Mouse (Mus musculus): ENCODE results near the gene Cyp2b10. TPM values are rescaled to one million over a fixed set of nuclear protein-coding genes. Genes with fewer than 3 reads are reported as not detected.

Gene Cyp2b10
- not detected in 2 replicates for polyA plus RNA-seq (2014; fragmentation: Nextera tagmentation; extraction: Ambion mirVana)

DNA sequence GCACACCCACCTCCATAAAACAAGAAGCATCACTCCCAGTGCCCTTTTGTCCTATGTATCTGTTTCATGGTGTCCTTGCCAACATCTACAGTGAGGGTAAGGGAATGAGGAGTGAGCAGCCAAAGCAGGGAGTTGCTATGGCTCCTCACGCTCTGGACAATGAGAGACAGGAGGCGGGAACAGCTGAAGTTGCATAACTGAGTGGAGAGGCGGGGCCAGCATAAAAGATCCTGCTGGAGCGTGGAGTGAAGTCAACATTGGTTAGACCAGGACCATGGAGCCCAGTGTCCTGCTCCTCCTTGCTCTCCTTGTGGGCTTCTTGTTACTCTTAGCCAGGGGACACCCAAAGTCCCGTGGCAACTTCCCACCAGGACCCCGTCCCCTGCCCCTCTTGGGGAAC is at the start of gene Cyp2b10:
Gene Cyp2b10 (plus strand): TSS at position 210 of the 400 bp plus-strand sequence.
- H3K4me1 ChIP-seq (ENCODE audit: control insufficient read depth, insufficient read depth, low read length) = no peaks in the 10 kb centered on the region
- DNase-seq (ENCODE audit: low spot score, missing footprints) = no peak
- H3K36me3 ChIP-seq (ENCODE audit: control insufficient read depth, insufficient read depth, low read length) = no peaks in the 10 kb centered on the region
- H3K27ac ChIP-seq (ENCODE audit: low read depth, low read length) = no peak within 1 kb of the TSS
- no peaks in the 10 kb centered on the region for H3K27me3 ChIP-seq (ENCODE audit: control insufficient read depth, insufficient read depth, low read length)
- no peak for ATAC-seq (ENCODE audit: low FRiP score)
- no peak within 1 kb of the TSS for H3K4me2 ChIP-seq
- no peaks in the 10 kb centered on the region; the same call in 1 of the 2 replicates for H3K9me3 ChIP-seq (ENCODE audit: control insufficient read depth, low read length)
- 79% methylated on average over 6 of the region's 6 CpGs for WGBS
- H3K9ac ChIP-seq (ENCODE audit: low read length) = no peak within 1 kb of the TSS
- H3K4me3 ChIP-seq (ENCODE audit: low read depth, low read length) = no peak within 1 kb of the TSS

DNA sequence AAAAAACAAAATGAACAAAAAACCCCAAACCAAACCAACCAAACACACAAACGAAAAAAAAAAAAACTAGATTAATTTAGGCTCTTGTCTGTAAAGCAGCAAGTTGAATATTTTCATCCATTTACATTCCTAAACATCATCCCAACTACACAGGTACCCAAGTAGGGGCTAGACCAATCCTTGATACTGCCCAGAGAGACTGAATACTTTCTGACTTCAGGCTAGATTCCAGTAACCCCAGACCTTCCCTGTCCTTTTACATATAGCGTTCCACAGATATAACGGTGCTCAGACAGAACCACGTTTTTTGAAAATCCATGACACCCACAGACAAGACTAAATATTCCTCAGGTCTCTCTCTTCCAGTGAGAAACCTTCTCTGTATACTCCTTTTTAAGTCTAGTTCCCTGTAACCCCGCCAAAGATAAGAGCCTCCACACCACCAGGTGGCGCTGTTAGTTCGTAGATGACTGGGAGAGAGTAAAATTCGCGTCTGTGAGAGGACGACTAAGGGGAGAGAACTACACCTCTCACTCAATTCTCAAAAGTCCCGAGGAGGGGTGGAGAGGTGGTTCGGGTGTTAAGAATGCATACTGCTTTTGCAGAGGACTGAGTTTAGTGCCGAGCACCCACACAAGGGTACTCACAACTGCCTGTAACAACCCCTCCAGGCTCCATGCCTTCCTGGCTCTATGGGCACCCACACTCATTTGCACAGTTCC is 49.5 kb upstream of the Cyp2b10 start:
- 13% methylated on average over 13 of the region's 13 CpGs for WGBS
- Histone ChIP-seq H3K27ac (ENCODE audit: low read depth, low read length) (no peak overlapping the region), H3K4me1 (ENCODE audit: control insufficient read depth, insufficient read depth, low read length) (no peaks in the 10 kb centered on the region), H3K4me3 (ENCODE audit: low read depth, low read length) (peak overlapping the region; percentile 35), H3K27me3 (ENCODE audit: control insufficient read depth, insufficient read depth, low read length) (no peaks in the 10 kb centered on the region), H3K9me3 (ENCODE audit: control insufficient read depth, low read length) (no peaks in the 10 kb centered on the region), H3K9ac (ENCODE audit: low read length) (peak overlapping the region; percentile 39), H3K36me3 (ENCODE audit: control insufficient read depth, insufficient read depth, low read length) (no peaks in the 10 kb centered on the region), H3K4me2 (peak overlapping the region; percentile 50)
- ATAC-seq (ENCODE audit: low FRiP score) (peak; percentile 88), DNase-seq (ENCODE audit: low spot score, missing footprints) (peak; percentile 99)

DNA sequence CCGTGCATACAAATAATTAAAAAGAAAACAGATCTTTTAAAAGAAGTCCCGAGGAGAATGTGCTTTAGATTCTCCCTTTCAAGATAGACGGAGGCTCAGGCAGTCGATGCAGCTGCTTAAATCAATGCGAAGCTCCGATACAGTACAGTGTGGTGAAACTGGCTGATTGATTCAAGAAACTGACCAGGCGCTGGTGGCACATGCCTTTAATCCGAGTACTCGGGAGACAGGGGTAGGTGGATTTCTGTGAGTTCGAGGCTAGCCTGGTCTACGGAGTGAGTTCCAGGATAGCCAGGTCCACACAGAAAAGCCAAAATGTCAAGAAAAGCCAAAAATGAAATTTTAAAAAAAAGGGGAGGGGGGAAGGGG is 49.0 kb upstream of the Cyp2b10 start:
- DNase-seq (ENCODE audit: low spot score, missing footprints) (no peak), ATAC-seq (ENCODE audit: low FRiP score) (peak; percentile 73)
- Histone ChIP-seq H3K9me3 (ENCODE audit: control insufficient read depth, low read length) (no peaks in the 10 kb centered on the region), H3K27me3 (ENCODE audit: control insufficient read depth, insufficient read depth, low read length) (no peaks in the 10 kb centered on the region), H3K4me3 (ENCODE audit: low read depth, low read length) (peak overlapping the region; percentile 35), H3K27ac (ENCODE audit: low read depth, low read length) (no peak overlapping the region), H3K36me3 (ENCODE audit: control insufficient read depth, insufficient read depth, low read length) (no peaks in the 10 kb centered on the region), H3K4me1 (ENCODE audit: control insufficient read depth, insufficient read depth, low read length) (no peaks in the 10 kb centered on the region), H3K9ac (ENCODE audit: low read length) (peak overlapping the region; percentile 39), H3K4me2 (peak overlapping the region; percentile 50)
- 27% methylated on average over 11 of the region's 11 CpGs for WGBS

DNA sequence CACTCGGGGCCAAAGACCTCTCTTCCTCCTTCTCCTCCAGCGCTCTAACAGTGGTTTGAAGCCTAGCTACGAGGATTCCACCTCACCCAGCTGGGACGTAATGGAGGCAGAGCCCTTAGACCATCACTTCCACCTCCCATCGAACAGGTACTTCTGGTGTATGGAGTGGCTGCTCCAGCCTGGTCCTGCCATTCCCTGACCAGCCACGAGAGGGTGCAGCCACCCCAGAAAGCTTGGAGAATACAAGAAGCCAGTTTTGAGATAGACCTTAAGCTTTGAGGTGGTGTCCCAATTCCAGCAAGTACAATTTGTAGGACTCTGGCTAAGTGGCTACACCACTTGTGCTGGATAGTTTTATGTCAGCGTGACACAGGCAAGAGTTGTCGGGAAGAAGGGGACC is 42.3 kb upstream of the Cyp2b10 start:
- peak; percentile 91 for DNase-seq (ENCODE audit: low spot score, missing footprints)
- H3K4me3 ChIP-seq (ENCODE audit: low read depth, low read length) = no peak overlapping the region
- WGBS = 39% methylated on average over 8 of the region's 8 CpGs
- H3K9me3 ChIP-seq (ENCODE audit: control insufficient read depth, low read length) = no peaks in the 10 kb centered on the region
- no peaks in the 10 kb centered on the region for H3K36me3 ChIP-seq (ENCODE audit: control insufficient read depth, insufficient read depth, low read length)
- H3K9ac ChIP-seq (ENCODE audit: low read length) = no peak overlapping the region
- H3K4me2 ChIP-seq = no peak overlapping the region
- no peak overlapping the region for H3K27ac ChIP-seq (ENCODE audit: low read depth, low read length)
- no peaks in the 10 kb centered on the region for H3K27me3 ChIP-seq (ENCODE audit: control insufficient read depth, insufficient read depth, low read length)
- no peaks in the 10 kb centered on the region; the same call in 1 of the 2 replicates for H3K4me1 ChIP-seq (ENCODE audit: control insufficient read depth, insufficient read depth, low read length)
- no peak for ATAC-seq (ENCODE audit: low FRiP score)

DNA sequence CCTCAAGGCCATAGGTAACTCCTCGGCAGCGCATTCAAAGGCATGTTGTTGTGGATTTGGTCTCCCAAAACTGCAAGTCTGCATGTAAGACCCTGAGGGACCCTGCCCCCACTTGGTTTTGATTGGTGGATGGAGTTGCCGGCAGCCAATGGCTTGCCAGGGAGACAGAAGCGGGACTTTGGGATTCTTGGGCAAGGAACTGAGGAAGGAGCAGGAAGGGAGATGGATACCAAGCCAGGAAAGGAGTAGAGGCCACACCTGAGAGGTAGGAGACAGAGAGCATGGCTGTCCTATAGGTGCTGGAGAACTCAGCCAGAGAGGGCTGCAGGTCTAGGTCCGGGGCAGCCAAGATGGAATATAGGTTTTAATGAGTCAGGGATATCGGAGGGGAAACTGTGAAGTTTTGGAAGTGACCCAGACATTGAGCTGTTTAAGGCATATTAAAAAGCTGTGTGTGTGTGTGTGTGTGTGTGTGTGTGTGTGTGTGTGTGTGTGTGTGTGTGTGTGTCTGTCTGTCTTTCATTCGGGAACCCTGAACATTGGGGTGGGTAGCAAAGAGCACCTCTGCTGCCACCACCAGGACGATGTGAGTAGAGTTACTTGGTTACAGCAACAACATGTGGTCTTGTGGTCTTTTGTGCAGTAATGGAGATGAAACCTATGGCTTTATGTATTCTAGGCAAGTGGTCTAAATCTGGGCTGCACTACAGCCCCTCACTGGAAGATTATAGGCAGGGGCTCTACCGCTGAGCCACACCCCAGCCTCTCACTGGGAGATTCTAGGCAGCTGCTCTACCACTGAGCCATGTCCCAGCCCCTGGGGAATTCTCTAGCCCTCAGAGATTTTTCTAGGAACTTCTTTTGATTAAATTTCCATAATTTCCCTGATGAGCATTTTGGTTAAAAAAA is 37.2 kb upstream of the Cyp2b10 start:
- peak; percentile 69 for ATAC-seq (ENCODE audit: low FRiP score)
- Histone ChIP-seq H3K4me2 (peak overlapping the region; percentile 45), H3K27ac (ENCODE audit: low read depth, low read length) (no peak overlapping the region), H3K27me3 (ENCODE audit: control insufficient read depth, insufficient read depth, low read length) (no peaks in the 10 kb centered on the region), H3K4me1 (ENCODE audit: control insufficient read depth, insufficient read depth, low read length) (no peaks in the 10 kb centered on the region; the same call in 1 of the 2 replicates), H3K4me3 (ENCODE audit: low read depth, low read length) (peak overlapping the region; percentile 22; the same call in 1 of the 2 replicates), H3K36me3 (ENCODE audit: control insufficient read depth, insufficient read depth, low read length) (no peaks in the 10 kb centered on the region), H3K9me3 (ENCODE audit: control insufficient read depth, low read length) (no peaks in the 10 kb centered on the region), H3K9ac (ENCODE audit: low read length) (peak overlapping the region; percentile 24)
- whole genome bisulfite sequencing = 23% methylated on average over 8 of the region's 9 CpGs
- peak; percentile 86 for DNase-seq (ENCODE audit: low spot score, missing footprints)

DNA sequence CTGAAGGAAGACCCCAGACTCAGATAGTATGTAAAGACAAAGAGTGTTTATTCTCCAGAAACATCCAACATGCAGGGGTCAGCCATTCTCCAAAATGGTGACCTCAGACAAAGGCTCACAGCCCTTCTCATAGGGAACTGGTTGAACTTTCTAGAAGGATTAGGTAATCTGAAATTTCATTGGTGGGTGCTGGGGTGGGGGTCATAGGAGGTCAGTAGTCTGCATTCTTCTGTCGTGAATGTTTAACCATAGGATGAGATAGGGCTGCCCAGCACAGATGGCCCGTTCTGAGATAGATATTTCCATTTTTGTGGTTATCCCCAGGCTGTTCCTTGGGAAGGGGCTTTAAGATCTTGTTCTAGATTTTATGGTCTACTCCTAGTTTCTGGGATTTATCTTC is 35.1 kb upstream of the Cyp2b10 start:
- no peak for ATAC-seq (ENCODE audit: low FRiP score)
- H3K36me3 ChIP-seq (ENCODE audit: control insufficient read depth, insufficient read depth, low read length) = no peaks in the 10 kb centered on the region
- no peak overlapping the region for H3K27ac ChIP-seq (ENCODE audit: low read depth, low read length)
- 77% methylated on average over 2 of the region's 2 CpGs for WGBS
- H3K4me1 ChIP-seq (ENCODE audit: control insufficient read depth, insufficient read depth, low read length) = no peaks in the 10 kb centered on the region; the same call in 1 of the 2 replicates
- no peak overlapping the region for H3K9ac ChIP-seq (ENCODE audit: low read length)
- no peaks in the 10 kb centered on the region for H3K9me3 ChIP-seq (ENCODE audit: control insufficient read depth, low read length)
- H3K4me3 ChIP-seq (ENCODE audit: low read depth, low read length) = no peak overlapping the region
- DNase-seq (ENCODE audit: low spot score, missing footprints) = no peak
- no peaks in the 10 kb centered on the region for H3K27me3 ChIP-seq (ENCODE audit: control insufficient read depth, insufficient read depth, low read length)
- H3K4me2 ChIP-seq = no peak overlapping the region

DNA sequence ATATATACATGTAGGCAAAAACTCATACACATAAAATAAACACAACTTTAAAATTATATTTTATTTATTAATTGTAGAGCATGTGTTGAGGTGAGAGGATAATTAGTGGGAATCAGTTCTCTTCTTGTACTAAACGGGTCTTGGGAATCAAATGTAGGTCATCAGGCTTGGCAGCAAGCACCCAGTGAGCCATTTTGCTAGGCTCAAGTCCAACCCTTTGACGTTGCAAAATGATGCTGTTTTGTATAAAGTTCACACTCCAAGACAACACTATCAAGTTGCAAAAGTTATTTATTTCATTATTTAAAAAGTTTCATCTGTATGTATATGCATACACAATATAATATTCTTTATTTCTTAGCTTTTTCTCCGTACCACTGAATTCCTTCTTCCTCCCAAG is 33.7 kb upstream of the Cyp2b10 start:
- DNase-seq (ENCODE audit: low spot score, missing footprints) = no peak
- ATAC-seq (ENCODE audit: low FRiP score) = no peak
- 89% methylated on average over 3 of the region's 3 CpGs for WGBS
- Histone ChIP-seq H3K9ac (ENCODE audit: low read length) (no peak overlapping the region), H3K9me3 (ENCODE audit: control insufficient read depth, low read length) (no peaks in the 10 kb centered on the region), H3K4me2 (no peak overlapping the region), H3K4me1 (ENCODE audit: control insufficient read depth, insufficient read depth, low read length) (no peaks in the 10 kb centered on the region; the same call in 1 of the 2 replicates), H3K27me3 (ENCODE audit: control insufficient read depth, insufficient read depth, low read length) (no peaks in the 10 kb centered on the region), H3K36me3 (ENCODE audit: control insufficient read depth, insufficient read depth, low read length) (no peaks in the 10 kb centered on the region), H3K4me3 (ENCODE audit: low read depth, low read length) (no peak overlapping the region), H3K27ac (ENCODE audit: low read depth, low read length) (no peak overlapping the region)

DNA sequence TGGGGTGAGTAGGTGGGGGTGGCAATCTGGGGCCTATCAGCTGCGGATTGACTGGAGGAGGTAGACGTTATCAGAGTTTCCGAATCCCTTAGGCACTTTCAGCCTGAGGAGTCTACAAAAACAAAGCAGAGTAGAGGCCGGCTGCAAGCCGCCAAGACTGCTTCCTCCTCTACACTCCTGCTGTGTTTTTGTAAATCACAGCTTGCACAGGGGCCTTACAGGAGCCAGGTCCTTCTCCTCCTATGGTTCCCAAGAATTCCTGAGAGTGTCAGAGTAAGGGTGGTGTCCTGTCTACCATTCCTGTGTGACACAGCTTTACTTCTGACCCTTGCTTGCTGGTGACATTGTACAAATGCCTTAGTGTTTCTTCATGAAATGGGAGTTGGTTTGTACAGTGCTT is 32.6 kb upstream of the Cyp2b10 start:
- WGBS = 39% methylated on average over 5 of the region's 5 CpGs
- DNase-seq (ENCODE audit: low spot score, missing footprints) (no peak), ATAC-seq (ENCODE audit: low FRiP score) (no peak)
- Histone ChIP-seq H3K36me3 (ENCODE audit: control insufficient read depth, insufficient read depth, low read length) (no peaks in the 10 kb centered on the region), H3K9me3 (ENCODE audit: control insufficient read depth, low read length) (no peaks in the 10 kb centered on the region), H3K4me2 (no peak overlapping the region), H3K9ac (ENCODE audit: low read length) (no peak overlapping the region), H3K4me3 (ENCODE audit: low read depth, low read length) (no peak overlapping the region), H3K4me1 (ENCODE audit: control insufficient read depth, insufficient read depth, low read length) (no peaks in the 10 kb centered on the region; the same call in 1 of the 2 replicates), H3K27ac (ENCODE audit: low read depth, low read length) (no peak overlapping the region), H3K27me3 (ENCODE audit: control insufficient read depth, insufficient read depth, low read length) (no peaks in the 10 kb centered on the region)

DNA sequence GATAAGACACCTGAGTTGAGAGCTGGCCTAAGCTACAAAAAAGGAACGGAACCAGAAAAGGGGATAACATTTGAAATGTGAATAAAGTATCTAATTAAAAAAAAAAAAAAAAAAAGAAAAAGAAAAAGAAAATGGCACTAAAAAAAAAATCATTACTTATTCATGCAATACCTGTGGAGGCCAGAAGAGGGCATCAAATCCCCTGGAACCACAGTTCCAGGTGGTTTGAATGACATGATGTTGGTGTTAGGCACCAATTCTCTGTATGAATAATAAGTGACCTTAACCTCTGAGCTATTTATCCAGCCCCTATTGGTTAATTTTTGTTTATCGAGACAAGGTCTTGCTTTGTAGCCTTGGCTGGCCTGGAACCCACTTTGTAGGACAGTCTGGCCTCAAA is 27.6 kb upstream of the Cyp2b10 start:
- Histone ChIP-seq H3K4me1 (ENCODE audit: control insufficient read depth, insufficient read depth, low read length) (no peaks in the 10 kb centered on the region), H3K4me2 (no peak overlapping the region), H3K27me3 (ENCODE audit: control insufficient read depth, insufficient read depth, low read length) (no peaks in the 10 kb centered on the region), H3K36me3 (ENCODE audit: control insufficient read depth, insufficient read depth, low read length) (no peaks in the 10 kb centered on the region), H3K9ac (ENCODE audit: low read length) (no peak overlapping the region), H3K9me3 (ENCODE audit: control insufficient read depth, low read length) (no peaks in the 10 kb centered on the region; the same call in 1 of the 2 replicates), H3K4me3 (ENCODE audit: low read depth, low read length) (no peak overlapping the region), H3K27ac (ENCODE audit: low read depth, low read length) (no peak overlapping the region)
- 74% methylated on average over 2 of the region's 2 CpGs for WGBS
- ATAC-seq (ENCODE audit: low FRiP score) (no peak), DNase-seq (ENCODE audit: low spot score, missing footprints) (no peak)
